Mouse (Mus musculus): ENCODE measurements around the gene Polrmt. TPM values are rescaled to one million over a fixed set of nuclear protein-coding genes. Genes with fewer than 3 reads are reported as not detected.
A peak's percentile ranks its signal among the peaks of the same experiment; 100 is the strongest.

Polrmt gene
- polyA plus RNA-seq, 1 experiment from 2014 or later: 30.1 TPM

- Histone ChIP-seq H3K9ac (peak within 1 kb of the TSS; percentile 41; the same call in 1 of the 2 replicates), H3K27me3 (replicated peaks) (peaks cover 78% of the 10 kb centered on the region), H3K27ac (no peak within 1 kb of the TSS), H3K36me3 (peaks cover 9% of the 10 kb centered on the region), H3K4me3 (peak within 1 kb of the TSS; percentile 66), H3K4me2 (peak within 1 kb of the TSS; percentile 86), H3K4me1 (peaks cover 44% of the 10 kb centered on the region), H3K9me3 (replicated peaks) (no peaks in the 10 kb centered on the region)
- 2% methylated on average over 58 of the region's 91 CpGs for WGBS (ENCODE audit: insufficient replicate concordance)
- no peak for ATAC-seq
These were observed 30.0 kb downstream of the Polrmt start, which contains the start of gene Hcn2 for GRCm38 (mm10) chr10:79716254-79716987. Gene Hcn2 (plus strand): TSS chr10:79716634.

- H3K27me3 ChIP-seq (replicated peaks): peaks cover 64% of the 10 kb centered on the region
- peaks cover 58% of the 10 kb centered on the region for H3K4me1 ChIP-seq
- 52% methylated on average over 4 of the region's 4 CpGs for WGBS (ENCODE audit: insufficient replicate concordance)
- H3K9ac ChIP-seq: no peak overlapping the region
- no peak overlapping the region for H3K4me2 ChIP-seq
- H3K27ac ChIP-seq: no peak overlapping the region
- H3K36me3 ChIP-seq: peaks cover 23% of the 10 kb centered on the region
- H3K9me3 ChIP-seq (replicated peaks): no peaks in the 10 kb centered on the region
- no peak for ATAC-seq
- H3K4me3 ChIP-seq: no peak overlapping the region
These were observed 31.4 kb downstream of the Polrmt start for GRCm38 (mm10) chr10:79714996-79715395.

- Histone ChIP-seq H3K4me1 (peaks cover 77% of the 10 kb centered on the region), H3K4me2 (peak overlapping the region; percentile 52), H3K36me3 (peaks cover 41% of the 10 kb centered on the region), H3K27me3 (replicated peaks) (peaks cover 46% of the 10 kb centered on the region), H3K4me3 (no peak overlapping the region), H3K9me3 (replicated peaks) (no peaks in the 10 kb centered on the region), H3K27ac (peak overlapping the region; percentile 92), H3K9ac (peak overlapping the region; percentile 57)
- no peak for ATAC-seq
- WGBS (ENCODE audit: insufficient replicate concordance): 25% methylated on average over 1 of the region's 1 CpGs
These were observed 33.2 kb downstream of the Polrmt start for GRCm38 (mm10) chr10:79713163-79713562.

GRCm38 (mm10) chr10:79712499-79713126, 33.8 kb downstream of the Polrmt start:
- WGBS (ENCODE audit: insufficient replicate concordance): 12% methylated on average over 4 of the region's 6 CpGs
- peaks cover 80% of the 10 kb centered on the region for H3K4me1 ChIP-seq
- ATAC-seq: peak; percentile 94
- H3K36me3 ChIP-seq: peaks cover 47% of the 10 kb centered on the region
- H3K27me3 ChIP-seq (replicated peaks): peaks cover 40% of the 10 kb centered on the region
- H3K4me3 ChIP-seq: no peak overlapping the region
- peak overlapping the region; percentile 52 for H3K4me2 ChIP-seq
- H3K9me3 ChIP-seq (replicated peaks): no peaks in the 10 kb centered on the region
- peak overlapping the region; percentile 92 for H3K27ac ChIP-seq
- peak overlapping the region; percentile 57 for H3K9ac ChIP-seq

- H3K4me2 ChIP-seq: 0 out of 2 replicates have a peak overlapping the region, but pooled peaks have one; percentile 52
These were observed 34.4 kb downstream of the Polrmt start for GRCm38 (mm10) chr10:79712029-79712428.

GRCm38 (mm10) chr10:79709307-79709706, 37.1 kb downstream of the Polrmt start:
- Histone ChIP-seq H3K9me3 (replicated peaks) (no peaks in the 10 kb centered on the region), H3K36me3 (peaks cover 62% of the 10 kb centered on the region), H3K9ac (no peak overlapping the region; the same call in 1 of the 2 replicates), H3K4me1 (peaks cover 89% of the 10 kb centered on the region), H3K27me3 (replicated peaks) (peaks cover 7% of the 10 kb centered on the region), H3K4me3 (peak overlapping the region; percentile 18; the same call in 1 of the 2 replicates), H3K27ac (peak overlapping the region; percentile 96; the same call in 1 of the 2 replicates), H3K4me2 (peak overlapping the region; percentile 91)
- no peak for ATAC-seq
- WGBS (ENCODE audit: insufficient replicate concordance): 33% methylated on average over 7 of the region's 7 CpGs

More at GRCm38 (mm10) chr10:79712029-79712428, 34.4 kb downstream of the Polrmt start:
- peaks cover 34% of the 10 kb centered on the region for H3K27me3 ChIP-seq (replicated peaks)
- H3K4me1 ChIP-seq: peaks cover 80% of the 10 kb centered on the region
- H3K9me3 ChIP-seq (replicated peaks): no peaks in the 10 kb centered on the region
- 74% methylated on average over 1 of the region's 1 CpGs for WGBS (ENCODE audit: insufficient replicate concordance)
- H3K9ac ChIP-seq: no peak overlapping the region
- H3K36me3 ChIP-seq: peaks cover 53% of the 10 kb centered on the region
- H3K4me3 ChIP-seq: no peak overlapping the region
- ATAC-seq: peak; percentile 42
- H3K27ac ChIP-seq: peak overlapping the region; percentile 80

GRCm38 (mm10) chr10:79708668-79709067, 37.7 kb downstream of the Polrmt start:
- 85% methylated on average over 21 of the region's 21 CpGs for WGBS (ENCODE audit: insufficient replicate concordance)
- H3K36me3 ChIP-seq: peaks cover 62% of the 10 kb centered on the region
- H3K4me2 ChIP-seq: peak overlapping the region; percentile 91
- H3K4me1 ChIP-seq: peaks cover 89% of the 10 kb centered on the region
- H3K4me3 ChIP-seq: peak overlapping the region; percentile 18
- H3K27me3 ChIP-seq (replicated peaks): peaks cover under 1% of the 10 kb centered on the region; the same call in 1 of the 2 replicates
- H3K9ac ChIP-seq: peak overlapping the region; percentile 98
- ATAC-seq: no peak
- H3K9me3 ChIP-seq (replicated peaks): no peaks in the 10 kb centered on the region
- H3K27ac ChIP-seq: peak overlapping the region; percentile 96

GRCm38 (mm10) chr10:79707759-79708158, 38.6 kb downstream of the Polrmt start:
- 54% methylated on average over 4 of the region's 4 CpGs for WGBS (ENCODE audit: insufficient replicate concordance)
- Histone ChIP-seq H3K36me3 (peaks cover 62% of the 10 kb centered on the region), H3K4me3 (peak overlapping the region; percentile 89), H3K4me1 (peaks cover 83% of the 10 kb centered on the region), H3K9ac (peak overlapping the region; percentile 98), H3K4me2 (peak overlapping the region; percentile 91), H3K9me3 (replicated peaks) (no peaks in the 10 kb centered on the region), H3K27ac (peak overlapping the region; percentile 96), H3K27me3 (replicated peaks) (no peaks in the 10 kb centered on the region)
- ATAC-seq: no peak

GRCm38 (mm10) chr10:79707162-79707561, 39.2 kb downstream of the Polrmt start:
- H3K9ac ChIP-seq: peak overlapping the region; percentile 98
- no peaks in the 10 kb centered on the region for H3K27me3 ChIP-seq (replicated peaks)
- H3K4me1 ChIP-seq: peaks cover 77% of the 10 kb centered on the region
- peaks cover 61% of the 10 kb centered on the region for H3K36me3 ChIP-seq
- WGBS (ENCODE audit: insufficient replicate concordance): 58% methylated on average over 1 of the region's 1 CpGs
- H3K4me2 ChIP-seq: peak overlapping the region; percentile 91
- H3K4me3 ChIP-seq: peak overlapping the region; percentile 89
- ATAC-seq: no peak
- peak overlapping the region; percentile 96 for H3K27ac ChIP-seq
- no peaks in the 10 kb centered on the region for H3K9me3 ChIP-seq (replicated peaks)

- peaks cover 71% of the 10 kb centered on the region for H3K4me1 ChIP-seq
- H3K27ac ChIP-seq: peak overlapping the region; percentile 96
- no peak for ATAC-seq
- no peaks in the 10 kb centered on the region for H3K27me3 ChIP-seq (replicated peaks)
- peaks cover 55% of the 10 kb centered on the region for H3K36me3 ChIP-seq
- H3K4me2 ChIP-seq: peak overlapping the region; percentile 91
- peak overlapping the region; percentile 98 for H3K9ac ChIP-seq
- 62% methylated on average over 5 of the region's 5 CpGs for WGBS (ENCODE audit: insufficient replicate concordance)
- no peaks in the 10 kb centered on the region for H3K9me3 ChIP-seq (replicated peaks)
- peak overlapping the region; percentile 89 for H3K4me3 ChIP-seq
These were observed 39.8 kb downstream of the Polrmt start for GRCm38 (mm10) chr10:79706406-79707094.

GRCm38 (mm10) chr10:79705951-79706350, 40.4 kb downstream of the Polrmt start:
- Histone ChIP-seq H3K4me2 (peak overlapping the region; percentile 91), H3K4me3 (peak overlapping the region; percentile 89), H3K36me3 (peaks cover 49% of the 10 kb centered on the region), H3K9ac (peak overlapping the region; percentile 98), H3K9me3 (replicated peaks) (no peaks in the 10 kb centered on the region), H3K27ac (peak overlapping the region; percentile 96), H3K27me3 (replicated peaks) (no peaks in the 10 kb centered on the region), H3K4me1 (peaks cover 71% of the 10 kb centered on the region)
- ATAC-seq: peak; percentile 86
- 26% methylated on average over 5 of the region's 5 CpGs for WGBS (ENCODE audit: insufficient replicate concordance)

All from liver, embryonic 12.5 days (tissue).